Mouse (Mus musculus): ENCODE results near the gene Lysmd4. TPM values are rescaled to one million over a fixed set of nuclear protein-coding genes. Genes with fewer than 3 reads are reported as not detected.
"Not testable (repeated sequence)": the region's sequence is repeated elsewhere in the genome, so short reads cannot be mapped to it uniquely, and the experiment has no call there.

Lysmd4 gene
- total RNA-seq, 2 experiments from 2014 or later = 15.5 to 17.7 TPM

GRCm38 (mm10) chr7:67230221-67230620 is 7.9 kb downstream of the Lysmd4 start:
- DNase-seq = peak; percentile 77 to 85
- intact Hi-C loops (cut with DNase I) = no loop called here

- no peak for DNase-seq
- intact Hi-C loops (cut with DNase I) = no loop called here
These were observed 8.3 kb downstream of the Lysmd4 start for GRCm38 (mm10) chr7:67230640-67231140.

GRCm38 (mm10) chr7:67232504-67232903 is 10.2 kb downstream of the Lysmd4 start:
- intact Hi-C loops (cut with DNase I) = no loop called here
- DNase-seq = no peak

GRCm38 (mm10) chr7:67234797-67235196 is 12.5 kb downstream of the Lysmd4 start:
- intact Hi-C loops (cut with DNase I) = no loop called here
- DNase-seq = peak; percentile 82 to 83

- intact Hi-C loops (cut with DNase I) = no loop called here
These were observed 14.0 kb downstream of the Lysmd4 start for GRCm38 (mm10) chr7:67236351-67236750.

GRCm38 (mm10) chr7:67237752-67238151 is 15.4 kb downstream of the Lysmd4 start:
- peak in 1 of 2 experiments; percentile 42 for DNase-seq
- intact Hi-C loops (cut with DNase I) = no loop called here

More at GRCm38 (mm10) chr7:67236351-67236750, 14.0 kb downstream of the Lysmd4 start:
- no peak for DNase-seq

- intact Hi-C loops (cut with DNase I) = loop anchor here (5.0 kb wide), 2 partner anchors 130 to 220 kb away; partner anchors contain the start of gene Mef2a
- no peak for DNase-seq
These were observed 19.6 kb downstream of the Lysmd4 start for GRCm38 (mm10) chr7:67241969-67242368.

GRCm38 (mm10) chr7:67243121-67243893 is 21.0 kb downstream of the Lysmd4 start:
- DNase-seq = no peak
- intact Hi-C loops (cut with DNase I) = loop anchor here (1.0 to 5.0 kb wide), 4 partner anchors 129 to 388 kb away; partner anchors contain the start of gene Mef2a

- intact Hi-C loops (cut with DNase I) = loop anchor here (1.0 to 5.0 kb wide), 4 partner anchors 128 to 387 kb away; partner anchors contain the start of gene Mef2a
- DNase-seq = no peak
These were observed 21.5 kb downstream of the Lysmd4 start for GRCm38 (mm10) chr7:67243894-67244282.

GRCm38 (mm10) chr7:67245255-67245654 is 22.9 kb downstream of the Lysmd4 start:
- intact Hi-C loops (cut with DNase I) = no loop called here
- no peak for DNase-seq

GRCm38 (mm10) chr7:67246067-67246466 is 23.7 kb downstream of the Lysmd4 start:
- no peak for DNase-seq
- intact Hi-C loops (cut with DNase I) = no loop called here

GRCm38 (mm10) chr7:67259828-67260563 is 37.7 kb downstream of the Lysmd4 start:
- intact Hi-C loops (cut with DNase I) = no loop called here

GRCm38 (mm10) chr7:67270447-67270846 is 48.1 kb downstream of the Lysmd4 start:
- DNase-seq = peak; percentile 24 to 37
- intact Hi-C loops (cut with DNase I) = not testable (repeated sequence)

More at GRCm38 (mm10) chr7:67259828-67260563, 37.7 kb downstream of the Lysmd4 start:
- DNase-seq = peak; percentile 86 to 88

- DNase-seq = no peak
- intact Hi-C loops (cut with DNase I) = no loop called here
These were observed 61.2 kb downstream of the Lysmd4 start for GRCm38 (mm10) chr7:67283581-67283980.

GRCm38 (mm10) chr7:67287456-67287855 is 65.1 kb downstream of the Lysmd4 start:
- no peak for DNase-seq
- intact Hi-C loops (cut with DNase I) = no loop called here

- no peak for DNase-seq
- intact Hi-C loops (cut with DNase I) = no loop called here
These were observed 69.0 kb downstream of the Lysmd4 start for GRCm38 (mm10) chr7:67291356-67291755.

- intact Hi-C loops (cut with DNase I) = no loop called here
- no peak for DNase-seq
These were observed 74.1 kb downstream of the Lysmd4 start for GRCm38 (mm10) chr7:67296419-67296818.

GRCm38 (mm10) chr7:67304937-67305336 is 82.6 kb downstream of the Lysmd4 start:
- intact Hi-C loops (cut with DNase I) = no loop called here
- no peak for DNase-seq

- intact Hi-C loops (cut with DNase I) = no loop called here
- no peak for DNase-seq
These were observed 84.7 kb downstream of the Lysmd4 start for GRCm38 (mm10) chr7:67307078-67307477.

- intact Hi-C loops (cut with DNase I) = no loop called here
- DNase-seq = no peak
These were observed 85.8 kb downstream of the Lysmd4 start for GRCm38 (mm10) chr7:67308102-67308501.

- DNase-seq = no peak
These were observed 87.8 kb downstream of the Lysmd4 start for GRCm38 (mm10) chr7:67310151-67310550.

More at GRCm38 (mm10) chr7:67310151-67310550, 87.8 kb downstream of the Lysmd4 start:
- intact Hi-C loops (cut with DNase I) = no loop called here
